Mouse (Mus musculus) MEL (cell line): ENCODE data around the gene Neto2. TPM values are rescaled to one million over a fixed set of nuclear protein-coding genes. Genes with fewer than 3 reads are reported as not detected.

Experiments
- DNase-seq: peaks from one replicate; pipeline ENCODE4 v3.0.0; 2011; ENCODE audit warnings: low read depth, low spot score
- H3K27ac ChIP-seq: 2 replicates; pipeline ENCODE4 v1.5.1; 2012; ENCODE audit warnings: low read depth, mild to moderate bottlenecking, control low read depth, low read length, moderate library complexity; ENCODE audit not compliant: control insufficient read depth
- H3K27me3 ChIP-seq, 2 experiments: fragments of 150-350 bp in 1 of 2; sonication (generic) in 1 of 2; 2 replicates each; pipeline ENCODE4 v1.6.1; 2012; ENCODE audit warnings: low read length in 2 of 2, mild to moderate bottlenecking in 2 of 2, improper control_type of control experiment in 1 of 2, moderate library complexity in 1 of 2; ENCODE audit not compliant: insufficient read depth in 2 of 2, control insufficient read depth in 1 of 2
- H3K36me3 ChIP-seq, 2 experiments: 2 replicates each; pipeline ENCODE4 v1.6.1; 2012 to 2014; ENCODE audit warnings: low read length in 2 of 2, improper control_type of control experiment in 1 of 2, inconsistent platforms in 1 of 2, mild to moderate bottlenecking in 1 of 2; ENCODE audit not compliant: insufficient read depth in 2 of 2, control insufficient read depth in 1 of 2
- H3K4me1 ChIP-seq, 2 experiments: fragments of 150-350 bp in 1 of 2; sonication (generic) in 1 of 2; 2 replicates each; pipeline ENCODE4 v1.6.1; 2012; ENCODE audit warnings: low read length in 2 of 2, improper control_type of control experiment in 1 of 2, mild to moderate bottlenecking in 1 of 2; ENCODE audit not compliant: insufficient read depth in 2 of 2, control insufficient read depth in 1 of 2
- H3K4me3 ChIP-seq, 2 experiments: fragments of 150-350 bp in 1 of 2; sonication (generic) in 1 of 2; 2 replicates each; pipeline ENCODE4 v1.5.1; 2012; ENCODE audit warnings: low read depth in 2 of 2, low read length in 2 of 2, mild to moderate bottlenecking in 2 of 2, moderate library complexity in 2 of 2, control low read depth in 1 of 2, improper control_type of control experiment in 1 of 2; ENCODE audit not compliant: control insufficient read depth in 1 of 2, insufficient read depth in 1 of 2
- H3K79me2 ChIP-seq: 2 replicates; pipeline ENCODE4 v1.6.1; 2012; ENCODE audit warnings: mild to moderate bottlenecking, low read length, moderate library complexity; ENCODE audit not compliant: control insufficient read depth, poor library complexity, insufficient read depth
- H3K9ac ChIP-seq: 2 replicates; pipeline ENCODE4 v1.6.1; 2012; ENCODE audit warnings: low read depth, mild to moderate bottlenecking, control low read depth, low read length, moderate library complexity; ENCODE audit not compliant: control insufficient read depth, poor library complexity, severe bottlenecking
- H3K9me3 ChIP-seq: fragments of 150-350 bp; sonication (generic); replicated peaks from 2 replicates; pipeline ENCODE4 v1.6.1; 2012; ENCODE audit warnings: mild to moderate bottlenecking, low read length, improper control_type of control experiment, moderate library complexity; ENCODE audit not compliant: insufficient read depth
- BHLHE40 ChIP-seq: IDR thresholded peaks from 2 replicates; pipeline ENCODE4 v1.6.1; 2012; ENCODE audit warnings: low read depth, mild to moderate bottlenecking, inconsistent platforms, low read length, improper control_type of control experiment, borderline replicate concordance
- CHD1 ChIP-seq: IDR thresholded peaks from 2 replicates; pipeline ENCODE4 v1.6.1; 2012; ENCODE audit warnings: low read depth, mild to moderate bottlenecking, inconsistent platforms, low read length, improper control_type of control experiment
- CHD2 ChIP-seq: IDR thresholded peaks from 2 replicates; pipeline ENCODE4 v1.6.1; 2011; ENCODE audit warnings: low read length, improper control_type of control experiment
- CTCF ChIP-seq, 3 experiments: IDR thresholded peaks in 2 of 3; conservative IDR thresholded peaks in 1 of 3; 2 replicates each; pipeline ENCODE4 v1.5.1; 2011 to 2012; ENCODE audit warnings: low read length in 3 of 3, low read depth in 2 of 3, mild to moderate bottlenecking in 2 of 3, improper control_type of control experiment in 1 of 3, inconsistent platforms in 1 of 3, mixed read lengths in 1 of 3, moderate library complexity in 1 of 3; ENCODE audit not compliant: control insufficient read depth in 1 of 3, insufficient read depth in 1 of 3, poor library complexity in 1 of 3, severe bottlenecking in 1 of 3
- ELF1 ChIP-seq: IDR thresholded peaks from 2 replicates; pipeline ENCODE4 v1.6.1; 2014; ENCODE audit warnings: low read depth, mild to moderate bottlenecking, inconsistent platforms, low read length, improper control_type of control experiment, moderate library complexity
- EP300 ChIP-seq, 2 experiments: IDR thresholded peaks; 2 replicates each; pipeline ENCODE4 v1.6.1; 2011; ENCODE audit warnings: improper control_type of control experiment in 2 of 2, low read length in 2 of 2, low read depth in 1 of 2, mild to moderate bottlenecking in 1 of 2
- ETS1 ChIP-seq: IDR thresholded peaks from 2 replicates; pipeline ENCODE4 v1.6.1; 2012; ENCODE audit warnings: low read depth, mild to moderate bottlenecking, inconsistent platforms, low read length, improper control_type of control experiment, moderate library complexity
- GATA1 ChIP-seq: IDR thresholded peaks from 2 replicates; pipeline ENCODE4 v1.6.1; 2011; ENCODE audit warnings: low read depth, low read length, improper control_type of control experiment
- JUND ChIP-seq: IDR thresholded peaks from 2 replicates; pipeline ENCODE4 v1.6.1; 2011; ENCODE audit warnings: low read depth, mild to moderate bottlenecking, improper control_type of control experiment, low read length
- KAT2A ChIP-seq: conservative IDR thresholded peaks from 2 replicates; pipeline ENCODE4 v1.6.1; 2012; ENCODE audit warnings: low read depth, low read length, improper control_type of control experiment, inconsistent platforms
- MAFK ChIP-seq: IDR thresholded peaks from 2 replicates; pipeline ENCODE4 v1.6.1; 2011; ENCODE audit warnings: low read depth, mild to moderate bottlenecking, low read length, improper control_type of control experiment, borderline replicate concordance
- MAZ ChIP-seq: IDR thresholded peaks from 2 replicates; pipeline ENCODE4 v1.6.1; 2012; ENCODE audit warnings: low read depth, mild to moderate bottlenecking, inconsistent platforms, low read length, improper control_type of control experiment
- MEF2A ChIP-seq: IDR thresholded peaks from 2 replicates; pipeline ENCODE4 v1.6.1; 2014; ENCODE audit warnings: low read depth, mild to moderate bottlenecking, inconsistent platforms, low read length, improper control_type of control experiment; ENCODE audit not compliant: poor library complexity, insufficient replicate concordance, severe bottlenecking; ENCODE audit errors: extremely low read depth
- MXI1 ChIP-seq: IDR thresholded peaks from 2 replicates; pipeline ENCODE4 v1.6.1; 2011; ENCODE audit warnings: mild to moderate bottlenecking, low read depth, low read length, improper control_type of control experiment
- NRF1 ChIP-seq: IDR thresholded peaks from 2 replicates; pipeline ENCODE4 v1.6.1; 2014; ENCODE audit warnings: low read depth, mild to moderate bottlenecking, inconsistent platforms, low read length, improper control_type of control experiment, moderate library complexity; ENCODE audit not compliant: poor library complexity, insufficient read depth, severe bottlenecking
- POLR2A ChIP-seq, 2 experiments: IDR thresholded peaks; 2 replicates each; pipeline ENCODE4 v1.6.1; 2011 to 2012; ENCODE audit warnings: low read length in 2 of 2, mild to moderate bottlenecking in 2 of 2, control low read depth in 1 of 2, improper control_type of control experiment in 1 of 2, low read depth in 1 of 2, moderate library complexity in 1 of 2; ENCODE audit not compliant: control insufficient read depth in 1 of 2, insufficient read depth in 1 of 2, poor library complexity in 1 of 2
- POLR2AphosphoS5 ChIP-seq: IDR thresholded peaks from 2 replicates; pipeline ENCODE4 v1.6.1; 2012; ENCODE audit warnings: low read depth, borderline replicate concordance, mild to moderate bottlenecking, inconsistent platforms, low read length, moderate library complexity, mixed read lengths
- SIN3A ChIP-seq: IDR thresholded peaks from 2 replicates; pipeline ENCODE4 v1.6.1; 2012; ENCODE audit warnings: low read length, improper control_type of control experiment, inconsistent platforms
- TAL1 ChIP-seq: IDR thresholded peaks from 2 replicates; pipeline ENCODE4 v1.6.1; 2012; ENCODE audit warnings: mild to moderate bottlenecking, inconsistent platforms, low read length, moderate library complexity, mixed read lengths
- TBP ChIP-seq: IDR thresholded peaks from 2 replicates; pipeline ENCODE4 v1.8.0; 2011; ENCODE audit warnings: low read depth, low read length, improper control_type of control experiment
- TCF12 ChIP-seq: IDR thresholded peaks from 2 replicates; pipeline ENCODE4 v1.6.1; 2014; ENCODE audit warnings: low read depth, mild to moderate bottlenecking, inconsistent platforms, low read length, improper control_type of control experiment, moderate library complexity
- UBTF ChIP-seq: IDR thresholded peaks from 2 replicates; pipeline ENCODE4 v1.6.1; 2012; ENCODE audit warnings: low read depth, mild to moderate bottlenecking, inconsistent platforms, low read length, improper control_type of control experiment, moderate library complexity, borderline replicate concordance; ENCODE audit not compliant: insufficient read depth
- USF1 ChIP-seq: IDR thresholded peaks from 2 replicates; pipeline ENCODE4 v1.6.1; 2014; ENCODE audit warnings: low read depth, mild to moderate bottlenecking, inconsistent platforms, low read length, improper control_type of control experiment, moderate library complexity
- ZC3H11A ChIP-seq: IDR thresholded peaks from 2 replicates; pipeline ENCODE4 v1.6.1; 2012; ENCODE audit warnings: low read depth, mild to moderate bottlenecking, inconsistent platforms, low read length, improper control_type of control experiment
- ZKSCAN1 ChIP-seq: IDR thresholded peaks from 2 replicates; pipeline ENCODE4 v1.6.1; 2012; ENCODE audit warnings: low read depth, mild to moderate bottlenecking, inconsistent platforms, low read length, improper control_type of control experiment, moderate library complexity
- ZMIZ1 ChIP-seq: IDR thresholded peaks from 2 replicates; pipeline ENCODE4 v1.6.1; 2012; ENCODE audit warnings: low read depth, mild to moderate bottlenecking, inconsistent platforms, low read length, improper control_type of control experiment, moderate library complexity
- ZNF384 ChIP-seq: IDR thresholded peaks from 2 replicates; pipeline ENCODE4 v1.6.1; 2012; ENCODE audit warnings: low read depth, mild to moderate bottlenecking, inconsistent platforms, low read length, improper control_type of control experiment
- polyA plus RNA-seq, 2 experiments: library from polyadenylated mRNA; stranded (reverse) in 1 of 2; unstranded in 1 of 2; fragments of >175 nt in 1 of 2; fragments of >200 nt in 1 of 2; gene quantifications; 2 replicates each; pipeline versions ENCODE4 v1.2.1 to v1.2.4; 2012; ENCODE audit warnings: low replicate concordance in 2 of 2, low read depth in 1 of 2; ENCODE audit not compliant: insufficient read length in 2 of 2, insufficient read depth in 1 of 2, missing spikeins in 1 of 2
- total RNA-seq: library from RNA; depleted of rRNA; stranded (reverse); fragments of 300-350 nt; gene quantifications from 2 replicates; pipeline ENCODE4 v1.2.3, GENCODE M21; 2012

Gene Neto2
- total and polyA plus RNA-seq, 3 experiments, result 3.2 to 4.3 TPM; not detected in 1

GRCm38 (mm10) chr8:85730545-85730944 lies 29.8 kb upstream of the Neto2 start:
- no peak for DNase-seq
- no peak overlapping the region for H3K9ac ChIP-seq
- no peaks in the 10 kb centered on the region for H3K4me1 ChIP-seq
- H3K9me3 ChIP-seq, result no peaks in the 10 kb centered on the region
- H3K36me3 ChIP-seq, result peaks cover 0 to 6% of the 10 kb centered on the region in 2 experiments; a peak in 2 of 4 replicates
- no peaks in the 10 kb centered on the region for H3K79me2 ChIP-seq
- TF ChIP-seq TCF12 (no peak), ELF1 (no peak), EP300 (IDR thresholded peaks at IDR 0.05; ENCODE audit: low read depth in 1 of 2, low read length in 2 of 2) (no peak), CHD2 (no peak), ZMIZ1 (no peak), CTCF (IDR thresholded peaks at IDR 0.05 in 2 of 3, conservative IDR thresholded peaks at IDR 0.05 in 1 of 3; ENCODE audit: control insufficient read depth in 1 of 3, insufficient read depth in 1 of 3, low read depth in 2 of 3, low read length in 3 of 3, poor library complexity in 1 of 3, severe bottlenecking in 1 of 3) (no peak), POLR2A (IDR thresholded peaks at IDR 0.05; ENCODE audit: control insufficient read depth in 1 of 2, insufficient read depth in 1 of 2, low read depth in 1 of 2, low read length in 2 of 2, poor library complexity in 1 of 2) (no peak), UBTF (no peak)
- TF ChIP-seq, all 39 proteins: peak for 0
- Histone ChIP-seq H3K27me3 (no peaks in the 10 kb centered on the region), H3K4me3 (no peak overlapping the region), H3K27ac (no peak overlapping the region)

- Histone ChIP-seq H3K27ac (no peak overlapping the region), H3K27me3 (no peaks in the 10 kb centered on the region)
Measured at GRCm38 (mm10) chr8:85717271-85717670, 16.5 kb upstream of the Neto2 start.

GRCm38 (mm10) chr8:85716696-85717095 lies 16.0 kb upstream of the Neto2 start:
- H3K4me3 ChIP-seq, result no peak overlapping the region
- no peak overlapping the region for H3K9ac ChIP-seq
- no peaks in the 10 kb centered on the region for H3K79me2 ChIP-seq
- no peaks in the 10 kb centered on the region for H3K9me3 ChIP-seq
- peaks cover 0 to 5% of the 10 kb centered on the region in 2 experiments; a peak in 2 of 4 replicates for H3K36me3 ChIP-seq
- DNase-seq, result no peak
- H3K27me3 ChIP-seq, result no peaks in the 10 kb centered on the region
- no peak overlapping the region for H3K27ac ChIP-seq
- H3K4me1 ChIP-seq, result no peaks in the 10 kb centered on the region; a peak in 1 of 4 replicates
- no peak for TF ChIP-seq NRF1
- no peak for TF ChIP-seq TBP
- no peak for TF ChIP-seq KAT2A
- TF ChIP-seq ZNF384, result no peak
- no peak for TF ChIP-seq ZKSCAN1
- no peak for TF ChIP-seq MAFK
- TF ChIP-seq CHD1, result no peak
- TF ChIP-seq MXI1, result no peak
- TF ChIP-seq ZC3H11A, result no peak
- TF ChIP-seq MEF2A, result no peak
- TF ChIP-seq CTCF (IDR thresholded peaks at IDR 0.05 in 2 of 3, conservative IDR thresholded peaks at IDR 0.05 in 1 of 3; ENCODE audit: control insufficient read depth in 1 of 3, insufficient read depth in 1 of 3, low read depth in 2 of 3, low read length in 3 of 3, poor library complexity in 1 of 3, severe bottlenecking in 1 of 3), result no peak
- TF ChIP-seq SIN3A, result no peak
- no peak for TF ChIP-seq MAZ
- no peak for TF ChIP-seq GATA1
- TF ChIP-seq JUND, result no peak

More at GRCm38 (mm10) chr8:85717271-85717670, 16.5 kb upstream of the Neto2 start:
- no peaks in the 10 kb centered on the region for H3K9me3 ChIP-seq
- no peak for DNase-seq
- TF ChIP-seq JUND (no peak), USF1 (no peak), ETS1 (no peak), TAL1 (no peak), BHLHE40 (no peak), TBP (no peak), POLR2AphosphoS5 (no peak), NRF1 (no peak)
- TF ChIP-seq, all 39 proteins: peak for 0
- Histone ChIP-seq H3K36me3 (peaks cover 2 to 5% of the 10 kb centered on the region in 2 experiments; a peak in 3 of 4 replicates), H3K79me2 (no peaks in the 10 kb centered on the region), H3K4me3 (no peak overlapping the region), H3K4me1 (no peaks in the 10 kb centered on the region; a peak in 1 of 4 replicates), H3K9ac (no peak overlapping the region)
